Mouse (Mus musculus) gastrocnemius, adult 8-10 months (tissue): ENCODE results near the gene Sox11. TPM values are rescaled to one million over a fixed set of nuclear protein-coding genes. Genes with fewer than 3 reads are reported as not detected.

Experiments used
- DNase-seq, 2 experiments: peaks; one replicate each; pipeline ENCODE4 v3.0.0; 2022; ENCODE audit warnings: low spot score in 2 of 2
- total RNA-seq, 4 experiments: library from RNA; stranded (reverse); gene quantifications; 2 replicates each; pipeline ENCODE4 v1.2.4; 2022

Sox11 gene
- under 1 TPM in 3 of 4 experiments, not detected in 1; 0.02 to 0.07 (median 0.03) TPM for total RNA-seq

DNA sequence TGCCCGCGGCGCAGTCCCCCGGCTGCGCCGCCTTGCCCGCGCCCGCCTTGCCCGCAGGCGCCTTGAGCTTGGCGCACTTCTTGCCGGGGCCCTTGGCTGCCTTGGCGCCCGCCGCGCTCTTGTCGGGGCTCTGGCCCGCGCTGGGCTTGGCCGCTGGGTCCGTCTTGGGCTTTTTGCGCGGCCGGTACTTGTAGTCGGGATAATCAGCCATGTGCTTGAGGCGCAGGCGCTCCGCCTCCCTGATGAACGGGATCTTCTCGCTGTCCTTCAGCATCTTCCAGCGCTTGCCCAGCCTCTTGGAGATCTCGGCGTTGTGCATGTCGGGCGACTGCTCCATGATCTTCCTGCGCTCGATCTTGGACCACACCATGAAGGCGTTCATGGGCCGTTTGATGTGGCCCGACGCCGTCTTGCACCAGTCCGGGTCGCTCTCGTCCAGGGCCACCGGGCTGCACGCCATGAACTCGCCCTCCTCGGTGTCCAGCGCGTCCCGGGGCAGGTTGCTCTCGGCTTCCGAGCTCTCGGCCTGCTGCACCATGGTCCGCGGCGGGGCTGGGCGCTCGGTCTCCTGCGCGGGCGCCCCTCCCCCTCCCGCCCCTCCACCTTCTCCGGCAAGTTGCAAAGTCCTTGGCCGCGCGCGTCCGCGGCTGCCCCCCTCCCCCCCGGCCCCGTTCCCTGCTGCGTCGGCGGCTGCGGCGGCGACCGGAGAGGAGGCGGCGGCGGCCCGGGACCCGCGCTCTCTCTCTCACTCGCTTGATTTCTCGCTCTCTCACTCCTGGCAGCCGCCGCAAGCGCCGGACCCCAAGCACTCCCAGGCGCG, at the start of gene Sox11:
TSS of gene Sox11 (minus strand) at position 704 of the 820 bp plus-strand sequence.
- DNase-seq = no peak

DNA sequence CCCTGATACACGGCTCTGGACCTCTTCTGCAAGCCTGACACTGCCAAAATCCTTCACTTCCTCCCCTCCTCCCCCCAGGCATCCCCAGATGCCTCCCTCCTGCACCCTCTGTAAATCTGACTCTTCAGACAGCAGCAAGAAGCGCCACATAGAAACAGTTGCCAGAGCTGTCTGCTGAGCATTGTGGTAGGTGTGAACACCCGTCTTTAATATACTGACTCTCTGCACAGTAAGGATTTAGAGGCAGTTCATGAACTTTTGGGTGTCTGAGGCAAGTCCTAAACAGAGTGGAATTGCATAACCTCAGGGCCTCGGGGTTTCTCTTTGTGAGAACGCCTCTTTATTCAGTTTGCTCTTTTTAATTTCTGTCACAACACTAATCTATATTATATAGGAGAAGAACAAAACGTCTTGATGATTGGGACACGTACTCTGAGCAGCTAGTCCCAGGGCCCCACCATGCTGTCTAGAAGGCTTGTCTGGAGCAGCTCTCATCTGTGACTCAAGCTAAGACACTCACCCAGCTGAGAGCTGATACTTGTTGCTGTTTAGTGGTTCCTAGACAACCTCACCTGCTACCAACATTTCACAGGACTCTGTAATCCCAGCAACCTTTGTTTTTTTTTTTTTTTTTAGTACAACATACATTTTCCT, 49.4 kb upstream of the Sox11 start:
- no peak for DNase-seq

DNA sequence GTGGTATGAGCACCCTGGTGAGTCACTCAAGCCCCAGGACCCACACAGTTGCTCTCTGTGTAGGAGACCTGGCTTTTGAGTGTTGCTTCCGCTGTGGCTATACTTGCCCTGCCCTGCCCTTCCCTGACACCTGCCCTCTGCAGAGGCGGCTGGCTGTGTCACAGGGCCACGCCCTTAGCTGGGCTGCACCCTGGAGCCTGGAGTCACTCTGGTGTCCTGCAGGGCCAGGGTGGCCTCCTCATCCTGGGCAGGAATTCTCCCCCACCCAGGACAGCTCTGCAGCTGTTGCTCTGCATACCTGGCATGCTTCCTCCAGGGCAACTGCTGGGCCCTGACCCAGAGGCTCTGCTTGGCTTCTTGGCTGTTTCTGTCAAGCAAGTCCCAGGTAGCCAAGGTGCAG, 48.1 kb upstream of the Sox11 start:
- DNase-seq = no peak

DNA sequence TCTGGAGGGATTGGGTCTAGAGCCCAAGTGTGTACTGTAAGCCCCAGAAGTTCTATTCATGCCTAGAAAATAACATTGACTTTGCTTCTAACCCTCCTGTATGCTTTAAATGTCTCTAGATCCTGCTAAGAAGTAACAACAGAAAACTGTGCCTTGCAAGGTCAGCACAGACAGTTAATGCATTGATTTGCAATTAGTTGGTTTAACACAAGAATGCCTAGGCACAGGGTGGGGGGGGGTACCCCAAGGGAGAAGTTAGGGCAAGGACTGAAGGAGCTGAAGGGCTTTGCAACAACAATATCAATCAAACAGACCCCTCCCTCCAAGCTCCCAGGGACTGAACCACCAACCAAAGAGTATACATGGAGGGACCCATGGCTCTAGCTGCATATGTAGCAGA, 47.1 kb upstream of the Sox11 start:
- no peak for DNase-seq

DNA sequence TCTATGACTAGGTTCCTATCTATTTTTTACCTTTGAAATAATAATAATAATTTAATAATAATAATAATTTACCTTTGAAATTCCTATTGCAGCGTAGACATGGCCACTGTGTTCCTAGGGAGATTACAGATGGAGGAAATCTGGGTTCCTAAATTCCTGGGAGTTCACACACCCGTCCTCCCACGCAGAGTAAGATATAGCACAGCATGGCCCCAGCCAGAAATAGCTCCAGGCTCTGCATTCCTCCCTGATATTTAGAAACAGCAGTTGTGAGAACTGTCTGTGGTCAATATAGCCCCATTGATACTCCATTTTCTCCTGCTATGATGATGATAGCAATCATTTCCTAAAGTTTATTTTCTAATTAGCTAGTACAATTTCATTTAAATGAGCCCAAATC, 30.1 kb upstream of the Sox11 start:
- no peak for DNase-seq

DNA sequence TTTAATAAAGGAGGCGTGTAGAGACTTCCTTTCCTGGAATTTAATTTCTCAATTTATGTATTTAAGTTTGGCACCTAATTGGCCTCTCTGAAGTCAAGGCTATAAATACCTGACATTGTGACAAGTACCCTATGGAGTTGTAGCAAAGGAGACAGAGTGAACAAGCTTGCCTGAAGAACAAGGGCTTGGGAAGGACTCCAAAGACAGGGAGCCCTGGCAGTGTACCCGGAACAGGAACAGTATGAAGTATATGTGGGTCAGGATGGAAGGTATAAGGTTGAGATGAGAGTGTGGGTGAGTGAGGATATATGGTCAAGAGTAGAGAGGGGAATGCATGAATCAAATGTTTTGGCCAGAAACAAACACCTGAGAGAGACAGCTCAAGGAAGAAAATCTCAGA, 28.4 kb upstream of the Sox11 start:
- DNase-seq = no peak

DNA sequence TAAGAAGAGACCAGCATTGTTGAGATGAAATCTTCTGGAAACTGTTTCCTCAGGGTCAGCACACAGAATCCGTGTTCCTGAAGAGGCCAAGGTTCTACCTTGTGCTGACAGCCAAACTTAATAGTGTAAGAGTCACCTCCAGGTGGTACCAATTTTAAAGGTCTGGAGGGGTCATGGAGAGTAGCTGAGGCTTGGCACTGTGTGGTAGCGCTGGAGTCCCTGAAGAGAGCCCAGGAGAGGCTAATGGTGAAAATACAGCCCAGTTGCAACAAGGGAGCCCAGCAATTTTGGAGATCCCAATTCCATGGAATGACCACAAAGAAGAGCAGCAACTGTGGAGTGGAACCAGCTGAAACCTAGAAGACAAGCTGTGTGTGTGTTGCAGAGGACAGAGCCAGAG, 25.1 kb upstream of the Sox11 start:
- DNase-seq = no peak

DNA sequence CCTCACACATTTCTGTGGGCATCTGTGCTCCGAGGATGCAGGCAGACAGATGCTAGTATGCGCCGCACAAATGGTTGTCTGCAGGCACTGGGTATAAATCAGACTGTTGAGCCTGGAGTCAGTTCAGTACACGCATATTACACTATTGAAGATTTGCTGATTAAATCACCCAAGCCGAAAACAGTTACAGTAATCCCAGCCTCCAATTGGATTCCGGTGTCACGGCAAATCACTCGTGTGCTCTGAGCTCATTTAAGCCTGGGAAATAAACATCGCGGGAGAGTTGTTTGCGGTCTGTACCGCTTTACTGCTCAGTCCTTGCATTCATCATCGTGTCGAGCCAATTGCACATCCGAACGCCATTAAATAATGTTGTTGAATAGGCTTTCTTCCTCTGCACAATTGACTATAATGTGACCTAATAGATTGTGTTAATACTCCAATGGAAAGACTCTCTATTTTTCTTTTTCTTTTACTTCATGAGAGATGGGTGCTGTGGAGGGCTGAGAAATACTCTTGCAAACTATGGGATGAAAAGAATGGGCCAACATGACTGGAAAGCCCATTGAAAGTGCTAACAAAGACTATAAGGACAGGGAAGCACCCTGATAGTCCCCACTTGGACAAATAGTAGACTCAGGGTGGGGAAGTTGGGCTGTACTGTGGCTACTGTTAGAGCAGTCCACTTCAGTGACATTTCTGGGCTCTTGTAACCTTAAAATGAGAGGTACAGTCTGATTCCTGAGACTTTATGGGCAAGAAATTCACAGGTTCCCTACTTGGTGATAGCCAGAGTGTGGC, 21.7 kb upstream of the Sox11 start:
- no peak for DNase-seq

DNA sequence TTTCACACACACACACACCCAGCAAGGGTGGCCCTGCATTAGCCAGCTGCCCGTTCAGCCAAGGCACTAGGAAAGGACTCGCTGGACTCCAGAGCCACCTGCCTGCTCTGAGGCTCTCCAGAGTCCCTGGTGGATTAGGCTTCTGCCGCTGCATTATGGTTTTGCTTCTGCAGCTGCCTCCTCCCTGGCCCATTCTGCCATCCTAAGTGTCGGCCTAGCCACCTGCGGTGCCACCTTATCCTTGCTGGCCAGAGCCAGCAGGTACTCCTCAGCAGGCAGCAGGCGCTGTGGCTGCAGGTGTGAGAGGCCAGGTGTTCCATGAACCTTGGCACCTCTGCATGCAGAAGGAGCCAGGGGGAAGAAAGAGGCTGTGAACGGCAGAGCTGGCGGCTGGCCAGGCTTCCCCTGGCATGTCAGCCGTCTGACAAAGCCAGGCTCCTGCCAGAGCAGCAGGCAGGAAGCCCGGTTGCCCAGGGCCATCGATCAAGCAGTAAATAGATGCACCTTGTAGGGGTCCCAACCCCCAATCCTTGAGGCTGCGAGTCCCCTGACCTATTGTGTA, 14.8 kb upstream of the Sox11 start:
- DNase-seq = no peak

DNA sequence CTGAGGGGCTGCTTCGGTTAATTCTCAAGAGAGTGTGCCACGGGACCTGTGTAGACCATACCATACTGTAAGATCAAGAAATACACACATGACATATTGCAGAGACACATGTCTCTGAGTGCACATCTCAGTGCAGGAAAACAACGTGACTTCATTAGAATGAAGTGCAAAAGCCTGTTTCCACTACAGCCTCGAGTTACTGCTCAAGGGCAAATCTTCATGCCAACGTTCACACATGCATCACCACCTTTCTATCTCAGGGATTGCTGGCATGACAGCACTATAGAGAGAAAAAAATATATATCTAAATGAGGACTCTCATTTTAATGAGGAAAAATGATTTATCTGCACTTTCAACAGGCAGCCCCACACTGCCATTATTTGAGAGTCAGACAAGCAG, 14.2 kb upstream of the Sox11 start:
- DNase-seq = no peak

DNA sequence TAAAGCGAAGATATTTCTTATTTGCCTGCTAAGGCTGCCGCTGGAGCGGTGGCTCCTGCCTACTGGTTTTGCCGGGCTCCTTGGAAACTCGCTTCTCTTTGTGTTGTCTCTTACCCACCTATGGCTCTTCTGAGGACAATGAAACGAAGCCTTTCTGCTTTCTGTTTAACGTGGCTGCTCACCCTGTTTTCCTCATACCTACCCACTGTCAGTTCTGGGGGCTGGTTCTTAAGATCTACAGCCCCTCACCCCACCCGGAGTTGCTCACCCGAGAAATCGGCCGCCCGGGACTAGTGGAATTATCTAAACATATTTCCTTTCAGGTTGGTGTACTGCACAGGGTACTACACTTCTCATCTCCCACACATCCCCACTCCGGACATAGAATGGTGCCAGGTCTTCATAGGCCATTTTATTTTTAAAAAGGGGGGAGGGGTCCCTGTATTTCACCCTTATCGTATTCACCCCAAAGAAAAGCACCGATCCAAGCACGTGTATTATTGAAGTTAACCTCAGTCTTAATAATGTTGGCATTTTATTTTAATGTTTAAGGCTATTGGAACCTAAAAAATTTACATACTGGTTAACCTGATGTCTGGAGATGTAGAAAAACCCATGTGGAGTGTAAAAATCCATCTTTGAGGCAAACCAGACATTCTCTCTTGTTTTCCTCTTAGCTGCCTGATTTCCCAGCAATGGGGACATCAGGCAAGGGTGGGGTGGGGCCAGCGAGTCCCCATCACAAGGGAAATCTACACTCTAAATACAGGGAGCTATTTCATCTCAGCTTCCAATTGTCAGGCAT, 1.4 kb upstream of the Sox11 start:
- DNase-seq = no peak

DNA sequence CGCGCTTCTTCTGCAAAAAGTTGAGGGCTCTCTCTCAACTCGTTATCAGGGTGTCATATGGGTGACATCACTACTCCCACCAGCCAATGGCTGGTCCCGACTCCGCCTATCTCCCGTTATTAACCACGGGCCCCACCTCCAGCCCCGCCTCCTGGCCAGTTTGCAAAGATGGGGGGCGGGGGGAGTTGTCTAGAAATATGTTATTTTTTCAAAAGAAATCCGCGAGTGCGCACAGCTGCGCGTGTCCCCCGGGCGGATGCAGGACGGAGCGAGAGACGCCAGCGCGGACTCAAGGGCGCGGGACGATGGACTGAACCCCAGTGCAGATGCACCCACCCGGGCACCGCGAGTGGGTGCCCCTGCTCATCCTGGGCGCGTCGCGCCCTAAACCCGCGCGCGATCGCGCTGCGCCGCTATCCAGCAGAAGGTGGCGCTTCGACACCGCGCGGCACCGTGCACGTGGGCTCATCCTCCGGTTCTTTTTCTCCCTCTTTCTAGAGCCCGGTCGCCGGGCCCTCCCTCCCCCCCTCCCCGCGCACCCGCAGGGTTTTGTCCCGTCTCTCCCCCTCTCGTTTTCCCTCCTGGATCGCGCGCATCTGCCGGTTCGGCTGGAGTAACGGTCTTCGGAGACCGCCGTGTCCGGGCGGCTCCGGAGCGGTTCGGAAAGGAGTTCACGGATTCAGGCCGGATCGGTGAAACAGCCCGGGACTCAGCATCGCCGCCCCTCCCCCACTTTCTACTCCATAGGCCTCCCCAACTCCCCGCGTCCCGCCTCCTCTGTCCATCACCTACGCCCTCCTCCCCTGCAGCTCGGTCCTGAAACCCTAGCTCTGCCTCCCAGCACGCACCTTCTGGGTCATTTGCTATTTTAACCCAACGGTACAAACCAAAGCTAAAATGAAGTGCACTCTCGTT, 574 bp upstream of the Sox11 start:
- peak in 1 of 2 experiments; percentile 8 for DNase-seq

DNA sequence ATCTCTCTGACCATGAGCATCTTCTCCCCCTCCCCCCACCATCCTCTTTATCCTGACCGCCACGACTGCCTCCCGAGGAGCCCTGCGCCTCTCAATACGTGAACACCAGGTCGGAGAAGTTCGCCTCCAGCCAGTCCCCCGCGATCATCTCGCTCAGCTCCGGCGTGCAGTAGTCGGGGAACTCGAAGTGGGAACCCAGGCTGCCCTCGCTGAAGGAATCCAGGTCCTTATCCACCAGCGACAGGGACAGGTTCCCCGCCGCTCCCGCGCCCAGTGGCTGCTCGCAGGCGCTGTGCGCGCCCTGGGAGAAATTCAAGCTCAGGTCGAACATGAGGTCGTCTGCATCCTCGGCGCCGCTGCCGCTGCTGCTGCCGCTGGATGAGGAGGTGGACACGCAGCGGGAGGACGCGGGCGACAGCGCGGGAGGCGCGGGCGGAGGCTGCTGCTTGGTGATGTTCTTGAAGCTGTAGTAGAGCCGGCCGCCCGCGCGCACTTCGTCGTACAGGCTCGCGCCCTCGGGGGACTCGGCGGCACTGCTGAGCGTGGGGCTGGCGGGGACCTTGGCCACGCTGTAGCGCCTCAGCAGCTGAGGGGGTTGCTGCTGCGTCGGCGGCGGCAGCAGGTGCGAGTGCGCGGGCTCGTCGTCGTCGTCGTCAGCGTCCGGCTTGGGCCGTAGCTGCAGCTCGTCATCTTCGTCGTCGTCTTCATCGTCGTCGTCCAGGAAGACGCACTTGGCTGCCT, 1.1 kb downstream of the Sox11 start:
- DNase-seq = no peak

DNA sequence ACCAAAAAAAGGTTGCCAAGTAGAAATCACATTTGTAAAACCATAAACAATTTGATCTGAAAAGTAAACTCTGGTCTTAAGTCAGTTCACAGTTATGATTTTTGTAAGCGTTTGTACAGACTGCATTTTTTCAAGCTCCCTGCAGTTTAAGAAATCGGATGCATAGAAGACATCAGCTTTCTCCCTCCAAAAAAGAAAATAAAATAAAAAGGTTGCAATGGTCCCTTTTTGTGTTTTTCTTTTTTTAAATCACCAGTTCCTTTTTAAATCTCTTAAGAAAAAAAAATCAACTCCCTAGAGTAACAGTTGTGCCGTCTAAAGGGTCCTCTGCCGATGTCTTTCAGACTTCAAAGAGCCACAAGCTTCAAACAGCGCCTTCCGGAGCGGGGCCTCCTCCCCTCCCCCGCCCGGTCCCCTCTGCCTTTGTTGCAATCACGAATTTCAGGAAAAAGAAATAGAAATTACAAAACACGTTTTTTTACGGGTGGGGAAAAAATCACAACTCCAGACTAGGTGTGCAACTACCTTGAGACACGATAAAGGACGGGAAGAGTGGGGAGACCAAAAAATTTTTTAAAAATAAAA, 1.8 kb downstream of the Sox11 start:
- DNase-seq = no peak

DNA sequence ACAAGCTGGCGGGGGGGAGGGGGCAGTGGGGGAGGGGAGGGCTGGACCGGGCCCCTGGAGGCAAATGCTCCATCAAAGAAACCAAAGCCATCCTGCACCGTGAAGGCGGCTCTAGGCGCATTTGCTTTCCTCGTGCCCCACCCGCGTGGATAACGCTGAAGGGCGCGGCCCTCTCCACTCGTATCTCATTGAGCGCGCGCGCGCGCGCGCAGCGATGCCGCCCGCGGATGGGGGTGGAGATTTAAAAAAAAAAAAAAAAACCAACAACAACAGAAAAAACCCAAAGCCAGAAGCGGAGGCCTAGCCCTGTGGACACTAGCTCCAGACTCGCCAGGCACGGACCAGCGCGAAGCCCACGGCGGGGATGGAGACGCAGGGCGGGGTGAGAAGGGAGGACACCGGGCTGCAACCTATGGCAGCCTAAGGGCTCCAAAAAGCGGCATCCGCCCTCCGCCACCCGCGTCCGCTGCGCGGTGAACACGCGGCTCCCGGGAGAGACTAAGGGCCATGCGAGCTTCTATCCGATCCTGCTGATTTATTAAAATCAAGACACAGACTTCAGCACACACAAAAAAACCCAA, 3.1 kb downstream of the Sox11 start:
- DNase-seq = no peak

DNA sequence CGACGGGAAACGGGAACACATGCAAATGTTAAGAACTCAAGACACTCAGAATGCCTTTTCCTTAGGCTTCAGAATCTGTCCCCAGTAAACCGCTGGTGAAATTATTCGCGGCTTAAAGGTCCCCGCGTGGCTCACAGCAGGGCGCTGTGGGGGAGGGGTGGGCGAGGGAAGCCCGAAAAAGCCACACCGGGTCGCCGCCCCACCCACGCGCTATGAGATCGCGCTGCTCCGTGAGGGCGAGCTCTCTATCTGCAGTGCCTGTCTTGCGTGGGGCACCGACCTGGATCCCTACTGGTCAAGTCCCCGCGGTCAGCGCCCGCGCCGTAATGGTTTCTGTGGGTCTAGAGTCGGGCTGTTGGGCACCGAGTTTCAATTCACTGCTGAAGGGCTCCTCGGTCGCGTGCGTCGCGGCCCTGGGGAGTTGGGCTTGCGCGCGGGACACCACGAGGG, 3.6 kb downstream of the Sox11 start:
- no peak for DNase-seq

DNA sequence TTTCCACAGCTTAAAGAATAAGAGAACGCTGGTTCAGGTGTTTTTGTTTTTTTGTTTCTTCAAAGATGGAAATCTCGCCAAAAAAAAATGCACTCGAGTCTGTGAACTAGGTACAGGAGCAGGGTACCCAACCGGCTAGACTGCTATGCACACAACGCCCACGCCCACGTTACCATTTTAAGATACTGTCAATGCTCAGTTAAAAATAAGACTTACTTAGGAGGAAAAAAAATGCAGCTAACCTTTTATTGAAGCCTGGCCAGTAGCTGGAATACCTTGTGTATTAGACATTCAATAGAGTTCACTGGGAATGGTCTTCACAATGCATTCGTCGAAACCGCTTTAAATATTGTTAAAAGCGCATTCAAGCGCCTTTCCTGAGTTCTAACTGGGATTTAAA, 4.3 kb downstream of the Sox11 start:
- DNase-seq = no peak

DNA sequence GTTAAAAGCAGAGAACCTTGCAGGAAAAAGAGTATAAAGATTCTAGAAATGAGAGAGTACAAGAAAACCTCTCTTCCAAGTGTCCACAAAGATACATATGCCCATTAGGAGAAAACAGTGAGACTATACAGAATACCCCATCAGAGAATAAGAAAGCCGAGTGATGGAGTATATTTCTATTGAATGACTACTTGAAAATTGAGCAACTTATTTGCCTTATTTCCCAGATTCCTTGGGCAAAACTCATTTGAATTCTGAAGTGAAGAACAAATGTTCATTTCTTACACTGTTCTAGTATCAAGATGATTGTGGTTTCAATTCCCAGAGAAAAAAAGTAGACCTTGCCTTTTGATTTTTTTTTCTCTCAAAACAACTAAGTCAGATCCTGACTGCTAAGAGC, 4.9 kb downstream of the Sox11 start:
- no peak for DNase-seq
